Mouse (Mus musculus) CD8-positive naive resting alpha-beta T cell, adult 2 months (primary cell): ENCODE results near the gene Gm39566.
"Not testable (repeated sequence)": the region's sequence is repeated elsewhere in the genome, so short reads cannot be mapped to it uniquely, and the experiment has no call there.

Experiments used
- DNase-seq, 2 experiments: peaks; one replicate each; pipeline ENCODE4 v3.0.0; 2022; ENCODE audit warnings: low read depth in 2 of 2, low spot score in 2 of 2

Gm39566 gene

GRCm38 (mm10) chr11:69815155-69815554 lies at the start of gene Gm39566:
Gene Gm39566, minus strand, starts transcription at chr11:69815298.
- DNase-seq, result no peak

DNA sequence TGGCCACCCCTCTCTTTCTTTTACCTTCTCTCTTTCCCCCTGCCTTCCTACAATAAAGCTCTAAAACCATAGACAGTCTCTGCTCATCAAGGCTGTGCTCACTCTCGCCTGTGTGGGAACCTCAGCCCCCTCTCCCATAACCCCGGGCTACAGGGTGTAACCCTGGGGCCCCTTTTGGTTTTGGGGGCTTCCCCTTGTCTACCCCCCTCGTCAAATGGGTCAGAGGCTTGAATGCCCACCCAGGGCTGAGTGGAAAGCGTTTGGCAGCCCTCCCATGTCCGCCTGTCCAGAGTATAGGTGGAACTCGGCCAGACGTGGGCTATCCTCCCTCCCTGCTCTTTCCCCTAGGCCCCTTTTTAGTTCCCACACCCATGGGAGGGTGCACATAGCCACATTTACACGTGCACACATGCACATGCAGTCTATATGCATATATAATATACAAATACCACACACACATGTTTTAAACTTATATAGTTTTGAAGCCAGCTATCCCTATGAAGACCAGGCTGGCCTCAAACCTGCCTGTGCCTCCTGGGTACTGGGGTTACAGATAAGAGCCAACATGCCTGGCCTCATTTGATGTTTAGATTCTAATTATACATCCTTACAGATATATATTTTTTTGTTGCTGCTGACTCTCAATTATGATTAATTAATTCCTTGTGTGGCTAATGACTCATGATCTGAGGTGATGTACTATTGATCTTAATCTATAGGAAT lies 49.2 kb upstream of the Gm39566 start:
- DNase-seq, result no peak

DNA sequence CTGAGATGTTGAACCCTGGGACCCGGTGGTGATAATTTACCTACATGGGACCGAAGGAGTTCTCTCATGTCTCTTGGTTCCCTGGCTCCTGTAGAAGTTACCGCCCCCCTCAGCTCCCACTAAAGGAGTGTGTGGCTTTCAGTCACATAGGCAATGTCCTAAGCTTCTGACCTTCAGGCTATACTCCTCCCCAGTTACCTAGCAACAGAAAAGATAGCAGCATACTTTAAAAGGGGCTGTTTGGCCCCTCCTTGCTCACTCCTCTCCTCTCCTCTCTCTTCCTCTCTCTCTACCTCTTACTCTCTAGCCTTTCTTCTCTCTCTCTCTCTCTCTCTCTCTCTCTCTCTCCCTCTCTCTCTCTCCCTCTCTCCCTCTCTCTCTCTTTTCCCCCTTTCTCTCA lies 48.6 kb upstream of the Gm39566 start:
- DNase-seq, result not testable (repeated sequence)

- no peak for DNase-seq
Observed at GRCm38 (mm10) chr11:69858113-69858998, 43.3 kb upstream of the Gm39566 start, which contains the start of gene Tnk1. Gene Tnk1, minus strand, starts transcription at chr11:69858730.

- no peak for DNase-seq
Observed at GRCm38 (mm10) chr11:69855347-69855746, 40.2 kb upstream of the Gm39566 start.

DNA sequence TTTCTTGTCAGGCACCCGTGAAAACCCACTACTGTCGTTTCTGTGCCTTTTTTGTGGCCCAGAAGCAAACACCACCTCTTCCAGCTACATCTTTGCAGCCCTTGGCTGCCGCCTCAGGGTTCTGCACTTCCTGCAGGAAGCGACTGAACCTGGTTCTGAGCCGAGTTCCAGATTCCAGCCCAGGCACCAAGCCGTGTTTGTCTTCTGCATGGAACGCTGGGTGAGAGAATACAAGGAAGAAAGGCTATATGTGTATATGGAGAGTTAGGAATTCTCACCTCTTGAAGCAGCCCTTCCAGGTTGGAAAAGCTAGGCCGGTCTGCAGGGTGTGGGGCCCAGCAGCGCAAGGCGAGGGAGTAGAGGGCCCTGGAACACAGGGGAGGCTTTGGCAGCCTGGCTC lies 39.6 kb upstream of the Gm39566 start:
- no peak for DNase-seq

GRCm38 (mm10) chr11:69853994-69854393 lies 38.9 kb upstream of the Gm39566 start:
- DNase-seq, result no peak

DNA sequence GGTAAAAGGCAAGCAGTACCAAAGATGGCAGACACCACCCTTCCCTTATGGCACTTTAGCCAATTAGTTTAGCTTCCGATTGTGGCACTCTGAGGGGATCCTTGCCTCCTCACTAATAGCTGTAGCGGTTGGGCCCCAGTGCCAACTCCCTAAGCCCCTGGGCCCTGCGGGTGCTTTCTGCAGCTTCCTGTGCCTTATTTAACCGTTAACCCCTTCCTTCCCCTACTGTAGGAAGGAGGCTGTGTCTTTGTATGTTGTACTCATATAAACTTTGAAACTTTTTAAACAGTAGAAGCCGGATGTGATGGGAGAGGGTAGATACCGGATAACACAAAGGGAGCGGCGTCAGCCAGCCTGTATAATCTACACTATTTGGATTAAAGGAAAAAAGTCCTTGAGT lies 35.7 kb upstream of the Gm39566 start:
- no peak for DNase-seq

DNA sequence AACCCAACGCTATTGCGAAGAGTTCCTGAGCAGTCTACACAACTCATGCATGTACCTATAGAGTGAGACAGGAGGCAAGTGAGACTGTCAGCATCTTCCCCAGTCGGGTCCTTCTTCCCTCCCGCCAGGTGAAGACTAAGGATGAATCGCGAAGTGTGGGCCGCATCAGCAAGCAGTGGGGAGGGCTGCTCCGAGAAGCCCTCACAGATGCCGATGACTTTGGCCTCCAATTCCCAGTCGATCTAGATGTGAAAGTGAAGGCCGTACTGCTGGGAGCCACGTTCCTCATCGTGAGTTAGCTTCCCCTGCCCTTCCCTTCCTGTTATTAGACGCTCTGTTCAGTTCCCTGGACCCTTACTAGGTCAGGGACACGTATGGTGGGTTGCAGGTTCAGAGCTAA lies 34.8 kb upstream of the Gm39566 start:
- no peak for DNase-seq

GRCm38 (mm10) chr11:69849128-69849527 lies 34.0 kb upstream of the Gm39566 start:
- DNase-seq, result no peak

DNA sequence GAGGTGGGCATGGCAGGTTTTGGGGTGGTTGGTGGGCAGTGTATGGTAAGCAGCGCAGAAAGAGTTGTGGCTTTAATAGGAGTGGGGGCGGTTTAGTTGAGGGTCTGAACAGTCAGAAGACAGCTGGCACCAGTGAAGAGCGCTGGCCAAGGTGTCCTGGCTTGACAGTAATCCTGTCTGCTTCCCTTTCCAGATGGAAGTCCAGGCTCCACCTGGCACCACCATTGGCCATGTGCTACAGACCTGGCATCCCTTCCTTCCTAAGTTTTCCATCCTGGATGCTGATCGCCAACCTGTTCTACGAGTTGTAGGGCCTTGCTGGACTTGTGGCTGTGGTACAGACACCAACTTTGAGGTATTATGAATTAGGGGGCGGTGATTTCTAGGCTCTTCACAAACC lies 32.9 kb upstream of the Gm39566 start:
- DNase-seq, result no peak

DNA sequence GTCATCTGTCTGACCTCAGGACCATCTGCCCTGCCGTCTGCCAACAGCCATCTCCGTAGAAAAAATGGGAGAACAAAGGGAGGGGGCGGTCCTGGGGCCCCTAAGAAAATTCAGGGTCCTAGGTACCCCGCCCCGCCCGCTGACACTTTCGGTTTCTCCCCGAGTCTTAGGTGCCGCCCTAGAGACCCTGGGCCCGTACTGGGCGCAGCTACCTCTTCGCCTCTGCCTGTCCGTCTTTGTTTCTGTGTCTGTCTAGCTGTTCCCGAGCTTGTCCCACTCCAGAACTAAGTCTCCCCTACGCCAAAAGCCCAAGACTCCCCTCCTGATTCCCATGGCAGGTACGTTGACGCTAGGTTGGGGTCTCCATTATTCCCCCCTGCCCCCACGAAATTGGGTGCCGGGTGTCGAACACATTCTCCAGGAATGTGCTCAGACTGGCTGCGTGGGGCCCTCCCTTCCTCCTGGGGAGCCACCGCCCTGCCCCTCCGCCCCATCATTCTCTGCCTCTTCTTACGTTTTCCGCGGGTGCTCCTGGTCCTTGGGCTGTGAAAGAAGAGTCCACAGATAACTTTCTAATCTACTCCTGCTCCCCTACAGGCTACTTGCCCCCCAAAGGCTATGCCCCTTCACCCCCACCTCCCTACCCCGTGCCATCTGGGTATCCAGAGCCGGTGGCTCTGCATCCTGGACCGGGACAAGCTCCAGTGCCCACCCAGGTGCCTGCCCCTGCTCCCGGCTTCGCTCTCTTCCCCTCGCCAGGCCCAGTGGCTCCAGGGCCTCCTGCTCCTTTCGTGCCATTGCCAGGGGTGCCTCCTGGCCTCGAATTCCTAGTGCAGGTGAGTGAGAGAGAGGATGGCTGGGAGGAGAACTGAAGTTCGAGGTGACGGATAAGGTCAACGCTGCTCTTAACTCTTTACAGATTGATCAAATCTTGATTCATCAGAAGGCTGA lies 31.9 kb upstream of the Gm39566 start:
- DNase-seq, result no peak

DNA sequence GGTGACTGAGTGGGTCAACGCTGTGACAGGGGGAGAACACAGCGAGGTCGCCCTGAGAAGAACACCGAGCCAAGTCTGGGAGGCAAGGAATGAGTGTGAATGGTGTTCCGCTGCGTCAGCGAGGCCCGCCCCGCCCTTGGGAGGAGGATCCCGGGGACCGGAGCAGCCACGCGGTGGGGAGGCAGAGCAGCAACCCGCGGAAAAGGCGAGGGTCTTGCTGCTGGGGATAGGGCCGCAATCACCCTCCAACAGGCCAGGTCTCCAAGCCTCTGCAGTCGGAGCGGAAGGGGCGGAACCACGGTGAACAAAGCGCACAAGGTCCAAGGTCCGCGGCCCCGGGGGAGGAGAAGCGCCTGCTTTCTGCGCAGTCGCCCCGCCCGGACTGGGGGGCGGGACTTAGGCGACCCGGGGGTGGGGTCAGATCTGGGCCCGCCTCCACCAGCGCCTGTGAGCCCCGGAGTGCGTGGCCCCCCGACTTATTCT lies 31.1 kb upstream of the Gm39566 start, which contains the start of gene Plscr3:
TSS of gene Plscr3 (plus strand) at position 179 of the 483 bp plus-strand sequence.
- DNase-seq, result peak; percentile 72 to 87

GRCm38 (mm10) chr11:69838714-69839104 lies 23.6 kb upstream of the Gm39566 start:
- DNase-seq, result no peak

DNA sequence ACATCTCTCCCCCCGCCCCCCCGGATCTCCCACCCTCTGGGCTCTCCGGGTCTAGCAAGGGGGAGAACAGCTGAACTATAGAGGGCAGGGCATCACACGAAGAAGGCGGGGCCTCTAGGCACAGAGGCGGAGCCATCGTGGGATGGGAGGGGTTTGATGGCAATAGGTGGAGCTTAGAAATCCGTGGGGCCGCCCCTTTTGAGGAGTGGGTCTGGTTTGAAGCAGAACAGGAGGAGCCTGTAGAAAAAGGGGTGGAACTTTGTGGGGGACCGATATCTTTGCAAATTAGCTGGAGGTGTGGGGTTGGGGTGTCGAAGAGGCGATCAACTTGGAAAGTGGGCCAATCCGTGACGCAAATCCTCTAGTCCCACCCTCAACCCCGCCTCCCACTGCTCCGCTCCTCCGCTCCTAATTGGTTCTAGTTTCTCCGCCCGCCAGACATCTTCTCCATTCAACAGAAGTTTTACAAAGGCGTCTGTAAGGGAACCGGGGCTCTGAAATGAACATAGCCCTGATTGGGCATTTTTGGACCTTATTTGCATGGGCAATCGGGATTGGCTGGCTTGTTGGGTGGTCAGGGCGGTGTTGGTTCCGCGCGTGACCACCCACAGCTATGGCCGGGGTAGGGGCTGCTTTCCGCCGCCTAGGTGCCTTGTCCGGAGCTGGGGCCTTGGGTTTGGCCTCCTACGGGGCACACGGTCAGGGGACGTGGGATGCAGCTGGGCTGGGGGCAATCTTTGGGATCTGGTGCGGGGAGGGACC lies 23.0 kb upstream of the Gm39566 start, which contains the start of gene Tmem256:
TSS of gene Tmem256 (plus strand) at position 563 of the 762 bp plus-strand sequence.
- DNase-seq, result peak; percentile 76 to 85

- no peak for DNase-seq
Observed at GRCm38 (mm10) chr11:69837604-69837951, 22.5 kb upstream of the Gm39566 start, which contains the start of gene Nlgn2. Gene Nlgn2, minus strand, starts transcription at chr11:69837784.

DNA sequence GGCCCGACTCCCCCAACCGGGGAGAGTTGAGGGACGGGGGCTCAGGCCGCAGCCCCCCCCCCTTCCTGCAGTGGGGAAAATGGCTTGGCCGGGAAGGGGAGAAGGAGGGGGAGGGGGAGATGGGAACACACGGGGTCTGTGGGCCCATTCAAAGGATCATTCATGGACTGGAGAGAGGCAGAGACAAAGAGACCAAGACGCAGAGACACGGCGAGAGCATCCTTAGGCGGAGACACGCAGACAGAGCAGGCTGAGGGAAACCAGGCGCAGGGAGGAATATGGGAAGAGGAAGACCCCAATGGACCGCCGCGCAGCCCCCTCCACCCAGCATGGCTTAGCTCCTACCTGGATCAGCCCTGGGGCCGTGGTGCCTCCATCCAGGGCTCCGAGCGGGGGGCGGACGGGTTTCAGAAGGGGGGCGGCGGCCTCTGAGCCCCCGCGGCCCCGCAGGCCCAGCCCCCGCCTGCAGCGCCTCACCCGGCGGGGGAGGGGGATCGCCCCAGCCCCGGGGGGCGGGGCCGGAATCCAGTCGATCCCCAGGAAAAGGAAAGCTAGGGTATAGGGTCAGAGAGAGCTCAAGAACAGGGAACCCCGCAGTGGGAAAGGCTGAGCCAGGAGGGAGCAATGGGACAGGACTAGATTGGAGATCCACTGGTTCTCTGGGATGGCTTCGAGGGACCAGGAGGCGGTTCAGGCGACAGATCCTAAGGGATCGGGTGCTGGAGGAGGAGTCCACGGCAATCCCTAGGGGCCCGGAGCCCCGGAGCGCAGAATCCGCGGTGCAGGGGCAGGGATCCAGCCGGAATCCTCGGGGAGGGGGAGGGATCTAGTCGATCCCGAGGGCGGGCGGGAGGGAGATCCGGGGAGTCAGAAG lies 21.8 kb upstream of the Gm39566 start:
- DNase-seq, result no peak

GRCm38 (mm10) chr11:69835966-69836335 lies 20.9 kb upstream of the Gm39566 start:
- DNase-seq, result no peak

DNA sequence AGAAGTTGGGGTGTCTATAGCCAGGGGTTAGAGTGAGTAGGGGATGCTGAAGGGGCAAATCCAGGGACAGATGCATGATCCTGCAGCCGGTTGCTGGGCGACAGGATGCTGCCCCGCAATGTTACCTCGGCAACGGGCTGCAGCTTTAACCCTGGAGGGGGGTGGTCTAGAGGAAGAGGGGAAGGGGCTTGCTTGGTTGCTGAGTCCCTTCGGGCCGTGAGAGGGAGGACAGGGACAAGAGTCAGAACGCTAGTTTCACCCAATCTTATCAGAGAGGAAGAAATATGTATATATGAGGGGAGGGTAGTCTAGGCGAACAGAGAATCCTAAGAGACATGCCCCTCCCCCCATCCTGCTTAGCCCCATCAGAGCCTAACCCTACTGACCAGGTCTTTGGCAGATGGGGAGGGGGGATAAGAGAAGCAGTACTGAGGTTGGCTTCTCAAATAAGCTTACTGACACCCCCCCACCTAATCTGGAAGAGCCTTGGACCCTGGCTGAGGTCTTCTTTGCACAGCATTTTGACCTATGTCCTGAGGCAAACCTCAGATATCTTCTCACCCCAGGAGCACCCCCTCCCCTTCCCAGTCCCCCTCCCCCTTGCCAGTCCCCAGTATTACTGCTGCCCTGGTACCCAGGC lies 20.3 kb upstream of the Gm39566 start:
- DNase-seq, result no peak
